Mouse (Mus musculus): Measurements from ENCODE around the gene Mgea5. TPM values are rescaled to one million over a fixed set of nuclear protein-coding genes. Genes with fewer than 3 reads are reported as not detected.
A peak's percentile ranks its signal among the peaks of the same experiment; 100 is the strongest.

Gene Mgea5
- total RNA-seq, 4 experiments from 2014 or later, result 67.3 to 95.3 (median 84.0) TPM

DNA sequence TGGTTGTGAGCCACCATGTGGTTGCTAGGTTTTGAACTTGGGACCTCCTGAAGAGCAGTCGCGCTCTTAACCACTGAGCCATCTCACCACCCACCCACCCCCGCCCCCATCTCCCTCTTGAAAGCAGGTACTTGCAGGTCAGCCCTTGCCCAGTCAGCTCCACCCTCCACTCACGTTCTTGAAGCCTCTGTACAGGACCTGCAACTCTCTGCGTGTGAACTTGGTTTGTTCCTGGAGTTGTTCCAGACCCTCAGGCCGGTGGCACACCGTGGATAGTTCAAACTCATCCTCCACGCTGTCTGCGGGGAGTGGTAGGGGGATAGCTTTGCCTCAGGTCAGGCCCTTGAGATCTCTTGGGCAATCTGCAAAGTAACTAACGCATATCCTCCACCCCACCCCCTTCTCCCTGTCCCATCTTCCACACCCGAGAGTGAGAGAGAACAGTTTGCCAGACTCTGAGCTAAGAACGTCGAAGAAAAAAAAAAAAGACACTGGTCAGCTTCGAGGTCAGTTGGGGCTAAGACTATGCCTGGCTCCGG lies 11.8 kb upstream of the Mgea5 start:
- DNase-seq, result no peak

DNA sequence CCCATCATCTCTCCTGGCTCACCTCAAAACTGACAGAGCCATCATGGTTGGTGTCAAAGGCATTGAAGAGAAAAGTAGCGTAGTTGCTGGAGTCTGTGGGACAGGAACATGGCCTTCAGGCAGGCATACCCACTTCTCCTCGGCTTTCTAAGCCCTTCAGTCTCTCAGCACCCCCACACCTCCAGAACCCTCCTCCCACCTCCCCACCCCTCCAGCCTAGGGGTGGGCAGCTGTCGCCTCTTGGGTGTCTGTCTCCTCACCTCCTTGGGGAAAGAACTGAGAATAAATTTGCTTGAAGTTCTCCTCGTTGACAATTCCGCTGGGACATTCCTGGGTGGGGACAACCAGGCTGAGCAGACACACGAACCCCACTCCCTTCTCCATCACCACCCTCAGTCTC lies 11.1 kb upstream of the Mgea5 start:
- no peak for DNase-seq

DNA sequence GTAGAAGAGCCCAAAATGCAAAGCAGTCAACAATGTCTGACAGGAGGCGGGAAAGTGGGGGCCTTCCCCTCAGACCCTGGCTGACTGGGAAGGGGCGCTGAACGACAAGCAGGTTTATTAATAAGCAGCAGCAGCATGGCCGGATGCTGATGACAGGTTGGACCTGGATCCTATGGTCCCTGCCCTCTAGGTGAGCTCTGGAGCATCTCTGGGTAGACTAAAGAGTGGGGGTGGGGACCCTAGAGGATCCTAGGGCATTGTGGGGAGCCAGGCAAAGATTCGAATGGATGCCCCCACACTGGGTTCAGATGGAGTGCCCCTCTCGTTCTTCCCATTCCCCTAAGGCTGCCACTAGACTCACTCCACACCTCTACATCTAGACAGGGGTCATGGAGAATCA lies 8.8 kb upstream of the Mgea5 start:
- no peak for DNase-seq

DNA sequence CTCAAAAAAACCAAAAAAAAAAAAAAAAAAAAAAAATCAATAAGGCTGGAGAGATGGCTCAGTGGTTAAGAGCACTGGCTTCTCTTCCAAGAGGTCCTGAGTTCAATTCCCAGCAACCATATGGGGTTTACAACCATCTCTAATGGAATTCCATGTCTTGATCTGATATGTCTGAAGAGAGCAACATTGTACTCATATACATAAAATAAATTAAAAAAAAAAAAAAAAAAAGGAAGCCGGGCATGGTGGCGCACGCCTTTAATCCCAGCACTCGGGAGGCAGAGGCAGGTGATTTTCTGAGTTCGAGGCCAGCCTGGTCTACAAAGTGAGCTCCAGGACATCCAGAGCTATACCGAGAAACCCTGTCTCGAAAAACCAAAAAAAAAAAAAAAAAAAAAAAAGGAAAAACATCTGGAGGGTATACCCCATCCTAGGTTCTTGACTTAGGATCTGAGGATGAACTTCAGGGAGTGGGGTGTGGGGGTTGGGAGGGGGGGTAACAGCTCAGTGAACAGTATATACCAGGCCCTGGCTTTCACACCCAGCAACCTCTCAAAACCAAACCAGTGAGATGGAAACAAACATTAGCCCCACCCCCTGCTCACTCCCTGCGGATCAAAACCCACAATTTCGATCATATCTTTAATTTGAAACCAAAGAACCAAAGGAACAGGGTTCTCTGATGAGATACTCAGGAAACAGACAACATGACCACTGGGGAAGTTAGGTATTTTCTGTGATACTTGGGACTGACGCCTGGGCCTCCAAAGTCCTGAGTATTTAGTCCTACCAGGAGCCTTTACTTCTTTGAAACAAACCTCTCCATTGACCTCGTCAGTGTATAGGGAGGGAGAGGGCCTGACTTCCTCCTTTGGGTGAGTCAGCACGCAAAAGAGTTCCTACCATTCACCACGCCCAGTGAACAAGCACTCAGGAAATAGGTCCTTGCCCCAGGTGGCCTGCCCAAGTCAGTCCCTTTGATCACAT lies 6.5 kb upstream of the Mgea5 start:
- no peak for DNase-seq

DNA sequence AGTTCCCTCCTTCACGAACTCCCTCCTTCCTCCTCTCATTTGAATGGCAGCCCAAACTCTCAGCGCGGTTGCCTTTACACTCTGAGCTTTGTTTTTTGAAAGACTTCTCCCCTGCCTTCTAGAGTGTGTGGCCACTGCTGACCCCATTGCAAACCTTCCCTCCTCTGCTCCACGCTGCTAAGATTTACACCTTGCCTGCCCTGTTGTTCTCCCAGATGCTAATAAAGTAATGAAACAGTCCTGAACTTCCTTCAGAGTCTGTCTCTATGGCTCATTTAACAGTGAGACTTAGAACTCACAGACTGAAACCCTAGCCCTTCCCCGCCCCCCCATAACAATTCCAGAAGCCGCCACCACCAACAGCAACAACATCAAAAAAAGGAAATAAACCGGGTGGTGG lies 5.7 kb upstream of the Mgea5 start:
- DNase-seq, result no peak

DNA sequence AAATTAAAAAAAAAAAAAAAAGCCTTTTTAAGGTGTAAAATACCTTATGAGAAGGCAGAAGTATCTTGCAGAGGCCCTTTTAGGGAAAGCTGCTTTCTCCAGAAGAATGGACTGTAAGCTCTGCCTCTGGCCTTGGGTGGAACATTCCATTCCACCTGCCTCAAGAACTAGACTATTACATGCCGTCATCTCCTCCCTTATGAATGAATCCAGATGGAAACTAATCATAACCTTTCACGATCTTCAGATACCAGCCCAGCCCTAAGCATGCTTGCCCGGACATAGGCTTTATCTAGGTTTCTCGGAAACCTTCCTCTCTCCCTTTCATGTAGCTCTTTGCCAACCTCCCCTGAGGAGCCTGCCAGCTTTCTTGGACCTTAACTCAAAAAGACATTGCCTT lies 4.7 kb upstream of the Mgea5 start:
- DNase-seq, result no peak

DNA sequence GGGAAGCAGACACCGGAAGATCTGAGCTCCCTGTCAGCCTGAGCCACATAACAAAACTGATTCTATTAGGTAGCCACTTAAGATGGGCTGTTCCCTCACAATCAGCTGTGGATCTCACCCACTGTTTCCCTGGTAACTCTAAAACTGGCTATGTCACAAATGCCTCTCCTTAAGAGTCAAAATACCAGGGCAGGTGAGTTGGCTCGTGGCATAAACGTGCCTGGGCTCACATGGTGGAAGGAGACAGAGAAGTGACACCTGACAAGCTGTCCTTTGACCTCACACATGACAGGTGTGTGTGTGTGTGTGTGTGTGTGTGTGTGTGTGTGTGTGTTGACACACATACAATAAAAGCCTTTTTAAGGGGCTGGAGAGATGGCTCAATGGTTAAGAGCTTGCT lies 3.8 kb upstream of the Mgea5 start:
- DNase-seq, result no peak

DNA sequence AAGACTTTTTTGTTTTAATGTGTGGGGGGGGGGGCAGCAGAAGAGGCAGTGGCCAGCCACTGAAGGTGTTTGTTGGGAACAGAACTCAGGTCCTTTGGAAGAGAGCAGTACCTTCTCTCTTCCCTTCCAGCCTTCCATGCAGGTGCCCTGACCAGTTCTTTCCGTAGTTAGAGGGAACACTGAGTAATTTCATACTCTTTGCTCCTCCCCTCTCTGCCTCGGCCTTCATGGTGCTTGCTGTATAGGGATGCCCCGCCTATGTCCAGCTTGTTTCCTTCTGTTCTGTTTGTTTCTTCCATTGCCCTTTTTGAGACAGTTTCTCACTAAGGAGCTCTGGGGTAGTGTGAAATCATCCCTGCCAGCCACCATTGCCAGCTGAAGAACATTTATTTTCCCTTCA lies 1.8 kb upstream of the Mgea5 start:
- no peak for DNase-seq

DNA sequence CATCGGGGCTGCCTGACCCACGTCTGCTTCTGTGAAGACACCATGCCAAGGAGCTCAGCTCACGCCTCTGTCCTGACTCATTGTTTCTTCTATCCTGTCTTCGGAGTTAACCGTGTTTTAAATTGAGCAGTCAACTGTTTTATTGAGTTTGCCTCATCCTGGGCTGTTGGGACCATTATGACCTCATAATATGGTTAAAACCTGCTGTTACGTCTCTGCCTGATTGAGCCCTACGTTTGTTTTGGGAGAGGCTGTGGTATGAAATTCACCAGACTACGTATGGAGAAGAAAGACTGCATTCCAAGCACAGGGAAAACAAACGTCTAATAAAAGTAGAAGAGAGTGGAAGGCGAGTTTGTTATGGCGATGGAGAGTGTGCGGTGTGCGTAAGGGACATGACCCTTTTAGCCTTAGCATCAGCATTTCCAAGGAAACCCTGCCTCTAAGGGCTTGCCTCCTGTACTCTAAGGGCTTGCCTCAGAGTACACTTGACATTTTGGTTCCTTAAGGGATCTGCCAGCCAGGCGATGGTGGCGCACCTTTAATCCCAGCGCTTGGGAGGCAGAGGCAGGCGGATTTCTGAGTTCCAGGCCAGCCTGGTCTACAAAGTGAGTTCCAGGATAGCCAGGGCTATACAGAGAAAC lies 418 bp upstream of the Mgea5 start:
- no peak for DNase-seq

DNA sequence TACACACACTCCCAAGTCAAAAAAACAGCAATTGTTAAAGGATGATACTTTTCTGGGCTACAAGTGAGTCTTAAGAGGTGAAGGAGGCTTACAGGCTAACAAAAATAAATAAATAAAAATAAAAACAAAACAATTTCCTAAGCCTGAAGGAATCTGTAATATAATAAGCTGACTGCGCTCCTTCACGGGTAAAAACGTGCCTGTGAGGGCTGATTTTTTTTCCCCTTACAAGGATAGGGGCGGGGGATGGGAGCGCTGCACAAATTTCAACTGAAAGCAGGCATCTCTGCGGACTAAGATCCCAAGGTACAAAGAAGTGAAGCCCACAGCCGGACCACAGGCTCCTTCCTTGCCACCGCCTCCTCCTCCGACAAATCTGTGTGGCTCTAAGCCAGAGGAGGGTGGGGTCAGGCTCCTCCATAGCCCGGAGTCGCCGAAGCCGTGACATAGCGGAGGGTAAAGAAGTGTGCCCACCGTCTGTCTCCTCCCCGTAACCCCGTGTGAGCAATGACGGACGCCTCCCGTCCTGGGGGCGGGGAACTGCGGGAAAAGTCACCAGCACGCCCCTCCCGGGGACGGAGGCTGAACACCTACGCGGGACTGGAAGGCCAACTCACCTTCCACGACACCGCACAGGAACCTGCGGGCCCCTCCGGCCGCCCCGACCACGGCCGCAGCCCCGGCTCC lies 1.2 kb downstream of the Mgea5 start:
- peak; percentile 69 for DNase-seq

DNA sequence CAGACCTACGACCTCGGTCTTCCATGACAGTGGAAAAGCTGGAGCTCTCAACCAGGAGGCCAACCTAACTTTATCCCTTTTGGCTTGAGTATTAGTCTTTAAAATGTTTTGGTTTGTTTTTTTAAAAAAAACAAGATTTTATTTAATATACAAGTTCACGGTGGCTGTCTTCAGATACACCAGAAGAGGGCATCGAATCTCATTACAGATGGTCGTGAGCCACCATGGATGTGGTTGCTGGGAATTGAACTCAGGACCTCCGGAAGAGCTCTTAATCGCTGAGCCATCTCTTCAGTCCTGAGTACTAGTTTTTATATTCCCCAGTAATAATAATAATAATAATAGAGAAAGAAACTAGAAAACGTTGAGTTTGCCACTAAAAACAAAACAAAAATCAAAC lies 2.0 kb downstream of the Mgea5 start:
- no peak for DNase-seq

DNA sequence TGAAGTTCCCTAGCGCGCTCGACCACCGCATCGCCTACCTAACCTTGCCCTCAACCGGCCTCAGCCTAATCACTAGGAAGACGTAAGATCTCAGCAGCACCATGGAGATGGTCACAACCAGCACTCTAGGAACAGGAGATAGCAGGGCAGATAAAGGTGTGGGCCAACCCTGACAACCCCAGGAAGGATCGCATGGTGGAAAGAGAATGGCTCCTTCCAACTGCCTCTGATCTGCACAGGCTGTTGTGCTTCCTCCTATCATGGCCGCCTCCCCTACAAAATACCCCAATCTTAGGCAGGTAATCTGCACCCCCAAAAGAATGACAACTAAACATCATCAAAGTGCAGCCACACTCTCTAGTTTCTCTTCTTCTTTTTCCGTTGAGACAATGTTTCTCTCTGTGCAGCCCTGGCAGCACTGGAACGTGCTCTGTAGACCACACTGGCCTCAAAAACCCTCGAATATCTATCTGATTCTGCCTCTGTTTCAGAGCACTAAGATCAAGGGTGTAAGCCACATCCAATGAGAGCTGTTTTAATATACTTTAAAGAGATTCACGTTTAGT lies 3.2 kb downstream of the Mgea5 start:
- no peak for DNase-seq

DNA sequence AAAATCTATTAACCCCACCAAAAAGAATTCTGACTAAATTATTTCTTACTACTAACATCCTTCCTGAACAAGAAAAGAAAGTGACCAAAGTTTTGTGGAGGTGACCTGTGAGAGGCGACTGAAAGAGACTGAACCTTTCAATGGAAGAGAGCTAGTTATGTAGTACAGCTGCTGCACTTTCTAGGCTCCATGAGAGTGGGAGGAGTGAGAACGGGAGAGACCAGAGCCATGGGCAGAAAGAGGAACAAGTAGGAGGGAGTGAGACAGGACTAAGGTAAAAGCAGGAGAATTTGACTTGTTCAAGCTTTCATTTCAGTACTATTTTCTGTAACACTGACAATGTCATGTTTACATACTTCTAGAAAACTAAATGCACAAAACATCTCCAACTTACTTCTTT lies 8.2 kb downstream of the Mgea5 start:
- no peak for DNase-seq

DNA sequence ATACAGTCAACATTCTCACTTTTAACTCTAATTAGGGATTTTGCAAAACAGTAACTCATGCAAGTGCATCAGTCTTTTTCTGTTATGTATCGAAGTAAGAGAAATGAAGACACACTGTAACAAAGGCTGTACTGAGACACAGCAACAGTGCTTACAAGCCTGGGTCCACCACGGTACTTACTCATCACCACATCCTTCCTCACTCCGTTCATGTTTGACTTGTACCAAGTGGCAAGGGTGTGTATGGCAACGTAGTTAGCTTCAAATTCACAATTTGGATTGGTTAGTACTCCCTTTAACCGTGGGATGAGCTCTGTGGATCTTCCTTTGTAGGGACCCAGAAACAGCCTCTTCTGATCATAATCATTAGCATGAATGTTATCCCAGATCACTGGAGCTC lies 12.1 kb downstream of the Mgea5 start:
- DNase-seq, result no peak

DNA sequence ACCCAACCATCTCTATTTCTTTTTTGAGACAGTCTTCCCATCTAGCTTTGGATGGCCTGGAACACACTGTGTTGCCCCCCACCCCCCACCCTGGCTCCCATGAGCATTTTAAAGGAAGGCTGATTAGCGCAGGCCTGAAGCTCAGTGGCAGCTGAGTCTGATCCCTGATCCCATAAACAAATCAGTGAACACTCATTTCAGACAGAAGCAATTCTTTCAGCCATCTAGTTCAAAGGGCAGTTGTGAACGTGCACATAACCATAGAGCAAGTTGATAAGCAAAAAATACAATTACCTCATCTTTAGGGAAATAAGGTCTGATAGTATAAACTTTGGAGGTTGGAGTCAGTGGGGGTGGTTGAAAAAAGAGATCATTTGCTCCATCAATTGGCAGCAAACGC lies 22.8 kb downstream of the Mgea5 start:
- DNase-seq, result no peak

DNA sequence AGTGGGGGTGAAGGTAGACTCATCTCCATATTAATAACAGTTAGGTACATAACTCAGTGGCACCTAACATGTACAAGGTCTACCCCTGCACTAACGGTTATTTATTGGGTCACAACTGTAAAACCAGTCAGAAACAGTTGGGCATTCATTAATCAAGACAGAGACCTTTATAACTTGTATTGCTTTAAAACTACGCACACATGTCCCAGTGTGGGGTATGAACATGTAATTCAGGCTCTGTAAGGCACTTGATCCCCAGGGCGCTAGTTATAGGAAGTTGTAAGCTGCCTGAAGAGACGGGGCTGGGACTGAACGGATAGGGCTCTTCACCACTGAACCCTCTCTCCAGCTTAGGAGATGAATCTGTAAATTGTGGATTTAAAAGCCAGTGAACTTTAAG lies 25.0 kb downstream of the Mgea5 start:
- no peak for DNase-seq

DNA sequence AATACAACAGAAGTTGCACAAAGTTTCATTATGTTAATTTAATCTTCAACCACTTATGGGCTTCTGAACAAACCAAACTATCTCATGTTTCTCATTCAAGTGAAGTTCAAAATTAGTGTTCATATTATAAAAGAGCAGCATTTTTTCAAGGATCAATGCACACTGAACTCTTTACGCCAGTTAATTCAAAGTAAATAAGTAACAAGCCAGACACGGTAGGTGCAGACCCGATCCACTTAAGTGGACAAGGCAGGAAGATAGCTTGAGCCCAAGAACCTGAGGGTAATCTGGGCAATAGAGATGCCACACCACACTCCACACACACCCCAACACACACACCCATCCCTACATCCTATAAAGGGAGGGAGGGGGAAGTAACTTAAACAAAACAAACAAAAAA lies 30.1 kb downstream of the Mgea5 start:
- DNase-seq, result no peak

DNA sequence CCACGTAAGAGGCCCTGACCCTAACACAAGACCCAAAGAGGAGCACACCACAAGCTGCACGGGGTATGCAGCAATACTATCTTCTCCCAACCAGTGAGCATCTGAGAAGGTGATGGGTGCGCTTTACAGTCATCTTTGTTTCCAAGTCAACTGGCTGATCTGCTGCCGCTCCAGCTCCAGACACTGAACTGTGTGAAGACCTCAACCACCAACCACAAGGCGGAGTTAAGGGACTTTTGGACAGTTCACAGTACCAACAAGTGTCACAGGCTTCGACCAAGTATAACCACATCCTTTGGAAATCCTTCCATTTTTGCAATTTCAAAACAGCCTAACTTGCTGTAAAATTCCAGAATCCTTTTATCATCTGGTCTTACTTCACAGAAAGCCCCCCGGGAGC lies 31.8 kb downstream of the Mgea5 start:
- DNase-seq, result no peak

DNA sequence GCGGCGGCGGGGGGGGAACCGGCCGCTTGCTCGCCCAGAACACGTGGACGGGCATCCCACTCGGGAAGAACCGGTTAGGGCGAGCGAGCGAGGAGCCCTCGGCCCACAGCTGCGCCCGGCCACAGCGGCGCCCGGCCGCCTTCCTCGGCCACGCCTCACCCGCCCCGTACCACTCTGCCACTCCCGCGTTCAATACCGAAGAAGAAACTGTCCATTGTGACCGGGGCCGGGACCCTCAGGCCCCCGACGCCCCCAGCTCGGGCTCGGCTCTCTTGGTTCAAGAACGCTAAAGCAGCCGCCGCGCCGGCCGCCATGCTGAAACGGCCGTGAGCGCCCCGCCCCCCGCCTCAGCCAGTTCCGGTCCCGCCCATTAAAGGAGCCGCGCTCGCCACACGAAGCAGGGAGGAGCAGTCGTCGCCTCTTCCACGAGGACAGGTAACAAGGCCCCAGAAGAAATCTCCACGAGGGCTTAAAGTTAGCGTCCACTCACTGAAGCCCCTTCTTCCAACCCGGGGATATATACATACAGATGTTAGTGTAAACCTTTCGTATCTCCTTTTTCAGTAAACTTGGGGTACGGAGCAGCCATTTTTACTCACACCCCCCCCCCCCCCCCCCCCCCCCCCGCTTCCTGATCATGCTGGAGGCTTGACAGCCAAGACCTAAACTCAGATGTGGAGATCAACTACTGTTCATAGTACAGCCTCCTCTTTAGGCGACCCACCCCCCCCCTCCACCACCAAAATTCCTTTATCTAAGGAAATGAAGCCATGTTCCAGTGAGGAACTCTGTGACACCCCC lies 34.2 kb downstream of the Mgea5 start, which contains the start of gene Npm3:
TSS of gene Npm3 (minus strand) at position 349 of the 801 bp plus-strand sequence.
- peak; percentile 62 for DNase-seq

DNA sequence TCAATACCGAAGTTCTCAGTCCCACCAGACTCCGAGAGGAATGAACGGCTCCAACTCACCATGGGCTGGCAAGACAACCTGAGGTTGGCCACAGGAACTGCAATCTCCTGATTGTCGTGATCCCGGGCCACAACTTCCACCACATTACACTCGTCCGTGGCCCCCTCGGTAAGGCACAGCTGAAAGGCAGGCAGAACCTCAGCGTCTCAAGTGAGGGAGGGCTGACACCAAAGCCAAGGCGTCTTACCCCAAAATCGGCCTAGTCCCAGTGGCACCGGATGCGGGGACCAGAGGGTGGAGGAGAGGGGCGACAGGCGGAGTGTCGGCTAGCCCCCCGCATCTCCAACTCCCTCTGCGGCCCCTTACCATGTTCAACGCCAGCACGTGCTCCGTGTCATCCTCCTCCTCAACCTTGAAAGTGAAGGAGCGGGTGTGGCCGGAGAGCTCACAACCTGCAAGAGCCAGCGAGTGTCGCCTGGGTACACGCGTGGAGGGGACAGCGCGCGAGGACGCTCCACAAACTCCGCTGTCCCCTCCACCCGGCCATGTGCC lies 34.9 kb downstream of the Mgea5 start:
- DNase-seq, result no peak

DNA sequence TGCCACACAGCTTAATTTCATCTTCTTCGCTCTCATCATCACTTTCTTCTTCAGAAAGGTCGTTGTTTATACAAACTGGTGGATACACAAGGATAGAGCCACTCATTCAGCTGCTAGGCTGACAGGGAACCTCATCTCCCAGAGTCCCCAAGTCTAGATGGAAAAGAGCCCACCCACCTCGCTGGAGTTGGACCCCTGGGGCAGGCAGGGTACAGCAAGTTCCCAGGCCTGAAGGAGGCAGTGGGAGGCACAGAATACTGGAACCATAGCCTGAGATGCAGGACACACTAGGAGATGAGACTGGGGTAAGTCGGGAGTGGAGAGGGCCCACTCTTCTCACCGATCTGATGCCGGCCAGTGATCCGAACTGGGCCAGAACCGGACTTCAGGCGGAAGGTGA lies 35.4 kb downstream of the Mgea5 start:
- no peak for DNase-seq

All from adrenal gland, adult 8-10 months (tissue).